Mouse (Mus musculus) cerebellum, adult 11 months (tissue): Measurements from ENCODE around the gene Gm49320.

Source experiments
- DNase-seq: peaks from one replicate; pipeline ENCODE4 v3.0.0; 2022

Gene Gm49320

DNA sequence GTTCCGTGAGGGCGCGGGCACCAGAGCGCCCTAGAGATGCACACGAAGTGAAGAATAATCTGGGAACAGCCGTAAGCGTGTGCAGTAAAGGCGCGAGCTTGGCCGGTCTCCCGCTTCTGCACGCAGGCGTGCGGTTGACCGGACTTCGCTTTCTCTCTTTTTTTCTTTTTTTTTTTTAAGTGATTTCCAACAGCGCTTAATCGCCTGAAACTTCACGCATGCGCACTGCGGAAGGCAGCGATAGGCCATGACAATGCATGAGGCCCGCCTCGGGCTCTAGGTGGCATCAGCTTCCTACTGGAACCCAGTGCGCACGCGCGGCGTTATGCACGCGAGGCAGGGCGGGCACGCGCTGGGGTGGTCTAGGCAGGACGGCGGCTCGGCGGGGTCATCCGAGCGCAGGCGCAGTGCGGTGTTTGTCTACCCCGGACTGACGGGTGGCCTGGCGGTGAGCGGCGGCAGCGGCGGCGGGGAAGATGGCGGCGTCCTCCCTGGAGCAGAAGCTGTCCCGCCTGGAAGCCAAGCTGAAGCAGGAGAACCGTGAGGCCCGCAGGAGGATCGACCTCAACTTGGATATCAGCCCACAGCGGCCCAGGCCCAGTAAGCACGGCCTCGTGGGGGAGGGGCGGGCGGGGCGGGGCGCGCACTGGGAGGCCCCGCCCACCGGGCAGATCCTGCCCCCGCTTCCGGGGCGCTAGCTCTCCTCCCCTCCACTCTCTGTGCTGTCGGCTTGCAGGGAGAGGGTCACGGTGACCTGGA lies at the start of gene Gm49320, which contains the start of gene Map2k7:
TSS of gene Gm49320 (plus strand) at position 432 of the 759 bp plus-strand sequence.
TSS of gene Map2k7 (plus strand) at position 307 of the 759 bp plus-strand sequence.
- DNase-seq = peak; percentile 100

DNA sequence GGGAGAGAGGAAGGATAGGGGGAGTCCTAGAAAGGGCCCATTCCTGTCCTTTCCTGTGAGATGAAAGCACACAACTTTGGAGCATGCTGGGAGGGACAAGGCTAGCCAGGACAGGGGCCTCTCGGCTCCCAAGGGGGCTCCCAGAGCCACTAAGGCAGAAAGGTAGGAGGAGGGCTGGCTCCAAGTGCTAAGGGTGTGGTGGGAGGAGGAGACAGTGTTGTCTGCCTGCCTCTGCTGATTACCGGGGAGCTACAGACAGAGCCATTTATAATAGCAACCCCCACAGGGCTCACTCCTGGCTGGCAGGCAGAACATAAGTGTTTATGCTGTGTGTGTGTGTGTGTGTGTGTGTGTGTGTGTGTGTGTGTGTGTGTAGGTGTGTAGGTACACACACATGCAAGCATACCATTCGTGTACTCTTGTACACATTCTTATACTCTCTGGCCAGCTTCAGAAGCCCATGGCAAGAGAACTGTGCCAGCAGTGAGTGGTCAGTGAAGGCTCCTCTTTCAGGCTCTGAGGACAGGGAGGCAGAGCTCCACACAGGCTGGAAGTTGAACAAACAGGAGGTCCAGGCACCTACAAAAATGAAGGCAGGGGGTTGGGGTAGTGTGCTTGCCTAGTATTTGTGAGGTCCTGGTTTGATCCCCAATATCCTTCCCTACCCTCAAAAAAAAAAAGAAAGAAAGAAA lies 49.5 kb upstream of the Gm49320 start:
- no peak for DNase-seq

DNA sequence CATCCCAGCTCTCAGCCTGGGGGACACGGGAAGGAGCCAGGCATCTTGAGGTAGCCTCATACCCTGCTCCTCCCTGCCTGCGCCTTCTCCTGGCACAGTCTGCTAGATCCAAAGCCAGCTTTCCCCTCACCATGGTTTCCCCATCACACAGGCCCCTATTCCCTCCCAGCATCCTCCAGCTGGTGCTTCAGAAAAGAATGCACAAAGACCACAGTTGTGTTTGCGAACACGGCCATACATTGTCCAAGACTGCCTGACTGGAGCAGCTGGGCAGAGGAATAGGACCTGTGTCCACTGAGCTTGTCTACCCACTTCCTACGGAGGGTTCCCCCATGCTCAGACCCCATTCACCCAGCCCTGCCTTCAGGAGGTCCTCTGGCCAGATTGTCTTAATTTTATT lies 46.4 kb upstream of the Gm49320 start:
- DNase-seq = peak; percentile 18

DNA sequence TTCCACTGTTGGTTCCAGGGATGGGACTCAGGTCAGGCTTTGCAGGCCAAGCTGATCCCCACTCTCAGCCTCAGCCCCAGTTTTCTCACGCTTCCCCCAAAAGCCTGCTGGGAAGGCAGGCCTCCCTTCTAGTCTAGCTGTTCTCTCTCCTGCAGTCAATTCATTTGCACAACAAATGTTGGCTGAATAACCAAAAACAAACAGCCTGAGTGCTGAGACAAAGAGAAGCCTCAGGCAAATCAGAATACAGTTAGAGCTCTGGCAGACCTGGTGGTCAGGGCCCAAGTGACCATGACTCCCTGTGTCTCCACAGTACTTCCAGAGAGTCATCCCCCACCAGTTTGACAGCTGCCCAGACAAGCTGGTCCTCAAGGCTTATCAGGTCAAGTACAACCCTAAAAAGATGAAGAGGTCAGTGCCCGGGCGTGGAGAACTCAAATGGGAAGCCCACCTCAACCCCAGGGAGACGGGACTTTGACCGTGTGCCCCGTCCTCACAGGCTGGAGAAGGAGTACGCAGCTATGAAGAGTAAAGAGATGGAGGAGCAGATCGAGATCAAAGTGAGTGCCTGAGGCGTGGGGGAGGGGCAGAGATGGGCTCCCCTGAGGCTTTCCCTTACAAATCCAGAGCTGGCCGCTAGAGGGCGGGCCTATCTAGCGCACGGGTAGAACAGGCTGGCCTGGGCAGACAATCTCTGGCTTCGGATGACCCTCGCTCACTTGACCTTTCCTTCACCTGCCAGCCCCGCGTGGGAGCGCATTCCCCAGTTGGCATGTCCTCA lies 45.7 kb upstream of the Gm49320 start:
- peak; percentile 86 for DNase-seq

DNA sequence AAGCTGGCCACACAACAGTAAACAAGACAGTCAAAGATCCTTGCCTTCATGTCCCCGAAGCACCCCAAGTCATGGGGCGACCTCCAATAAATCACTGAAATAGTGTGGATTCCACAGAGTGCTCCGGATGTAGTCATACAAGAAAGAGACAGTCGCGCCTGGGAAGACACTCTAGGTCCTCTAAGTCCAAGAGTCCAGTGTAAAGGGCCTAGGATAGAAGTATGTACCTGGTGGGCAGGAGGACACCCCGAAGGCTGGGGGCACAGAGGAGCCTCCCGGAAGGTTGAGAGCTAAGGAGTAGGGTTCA lies 45.1 kb upstream of the Gm49320 start:
- DNase-seq = no peak

DNA sequence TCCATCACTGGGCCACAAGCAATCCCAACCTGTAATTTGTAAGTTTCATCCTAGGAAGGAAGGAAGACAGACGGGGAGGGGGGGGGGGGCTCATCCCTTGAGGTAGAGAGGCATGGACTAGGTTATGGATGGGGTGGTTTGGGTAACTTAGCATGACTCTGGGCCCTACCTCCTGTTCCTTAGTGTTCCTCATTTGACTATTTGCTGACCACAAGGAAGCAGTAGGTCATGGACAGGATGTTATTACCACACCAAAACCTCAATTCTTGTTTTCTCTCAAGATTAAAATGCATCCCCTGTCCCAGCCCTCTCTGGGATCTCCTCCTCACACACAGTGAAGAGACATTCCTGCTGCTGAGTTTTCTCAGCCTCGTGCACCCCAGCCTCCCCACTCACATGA lies 37.3 kb upstream of the Gm49320 start:
- no peak for DNase-seq

DNA sequence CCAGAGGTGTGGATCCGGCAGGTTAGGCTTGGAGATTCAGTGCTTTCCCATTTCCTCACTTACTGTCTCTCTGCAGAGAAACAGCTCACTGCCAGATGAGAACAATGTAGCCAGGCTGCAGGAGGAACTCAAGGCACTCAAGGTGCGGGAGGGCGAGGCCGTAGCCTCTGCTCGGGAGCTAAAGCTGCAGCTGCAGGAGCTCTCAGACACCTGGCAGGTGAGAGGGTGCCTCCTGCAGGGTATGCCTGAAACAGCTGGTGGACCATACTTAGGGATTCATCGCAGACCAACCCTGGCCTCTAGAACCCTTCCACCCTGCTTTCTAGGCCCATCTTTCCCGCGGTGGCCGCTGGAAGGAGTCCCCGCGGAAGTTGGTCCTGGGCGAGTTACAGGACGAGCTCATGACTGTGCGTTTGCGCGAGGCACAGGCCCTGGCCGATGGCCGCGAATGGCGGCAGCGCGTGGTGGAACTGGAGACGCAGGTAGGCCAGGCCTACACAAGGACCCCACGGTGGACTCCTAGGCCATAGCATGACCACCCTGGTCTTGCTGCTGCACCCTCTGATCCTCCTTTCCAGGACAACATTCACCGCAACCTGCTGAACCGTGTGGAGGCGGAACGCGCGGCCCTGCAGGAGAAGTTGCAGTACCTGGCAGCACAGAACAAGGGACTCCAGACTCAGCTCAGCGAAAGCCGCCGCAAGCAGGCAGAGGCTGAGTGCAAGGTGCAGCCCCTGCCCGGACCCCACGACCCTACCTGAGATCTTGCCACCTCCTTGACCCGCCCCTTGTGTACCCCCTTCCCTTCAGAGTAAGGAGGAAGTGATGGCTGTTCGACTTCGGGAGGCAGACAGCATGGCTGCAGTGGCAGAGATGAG lies 33.2 kb upstream of the Gm49320 start:
- no peak for DNase-seq

DNA sequence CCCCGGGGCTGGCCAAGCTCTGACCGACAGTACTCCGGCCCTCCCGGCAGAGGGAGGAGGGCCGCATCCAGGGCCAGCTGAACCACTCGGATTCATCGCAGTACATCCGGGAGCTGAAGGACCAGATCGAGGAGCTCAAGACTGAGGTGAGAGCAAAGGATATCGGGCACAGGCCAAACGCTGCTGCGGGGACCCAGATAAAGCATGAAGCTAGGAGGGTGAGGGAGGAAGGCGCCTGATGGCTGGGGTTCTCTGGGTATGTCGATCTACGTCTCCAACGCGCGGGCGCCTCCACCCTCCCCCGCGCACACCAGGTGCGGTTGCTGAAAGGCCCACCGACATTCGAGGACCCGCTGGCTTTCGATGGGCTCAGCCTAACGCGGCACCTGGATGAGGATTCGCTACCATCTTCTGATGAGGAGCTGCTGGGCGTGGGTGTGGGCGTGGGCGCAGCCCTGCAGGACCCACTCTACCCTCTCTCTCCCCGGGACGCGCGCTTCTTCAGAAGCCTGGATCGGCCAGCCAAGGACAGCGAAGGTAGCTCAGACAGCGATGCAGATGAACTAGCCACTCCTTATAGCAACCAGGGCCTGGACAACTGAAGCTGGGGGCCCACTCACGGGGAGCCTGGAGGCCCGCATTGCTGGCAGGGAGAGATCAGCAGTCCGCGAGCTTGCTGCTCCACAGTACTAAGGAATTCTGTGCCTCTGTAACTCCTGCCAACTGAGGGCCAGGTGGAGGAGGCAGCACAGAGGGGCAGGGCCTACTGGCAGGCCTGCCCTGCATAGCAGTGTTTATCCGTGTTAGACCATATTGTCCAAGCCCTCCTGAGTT lies 32.3 kb upstream of the Gm49320 start:
- no peak for DNase-seq

DNA sequence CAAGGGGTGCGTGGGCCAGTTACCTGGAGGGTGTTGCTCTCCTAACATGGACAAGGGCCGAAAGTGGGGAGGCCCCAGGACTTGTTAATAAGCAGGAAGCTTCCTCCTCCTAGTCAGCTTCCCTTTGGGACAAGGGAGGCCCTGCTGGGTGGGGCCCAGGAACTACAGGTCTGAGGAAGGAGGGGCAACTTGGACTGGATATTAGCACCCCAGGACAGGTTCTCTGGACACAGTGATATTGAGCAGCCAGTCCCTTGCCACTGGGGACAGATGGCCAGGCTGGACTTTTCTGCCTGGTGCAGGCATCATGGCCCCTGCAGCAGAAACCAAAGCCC lies 31.7 kb upstream of the Gm49320 start:
- DNase-seq = no peak

DNA sequence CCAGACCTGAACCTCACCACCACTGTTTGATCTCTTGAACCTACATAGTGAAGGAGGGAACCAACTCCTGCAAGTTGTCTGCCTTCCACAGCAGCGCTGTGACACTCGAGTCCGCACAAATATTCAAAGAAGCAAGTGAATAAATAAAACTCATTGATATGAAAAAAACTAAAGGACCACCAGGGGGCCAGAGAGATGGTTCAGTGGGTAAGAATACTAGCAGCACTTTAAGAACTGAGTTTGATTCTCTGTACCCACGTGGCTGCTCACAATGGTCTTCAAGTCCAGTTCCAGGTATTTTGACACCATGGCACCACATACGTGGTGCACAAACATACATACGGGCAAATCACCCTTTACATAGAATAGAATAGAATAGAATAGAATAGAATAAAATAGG lies 27.6 kb upstream of the Gm49320 start:
- no peak for DNase-seq

DNA sequence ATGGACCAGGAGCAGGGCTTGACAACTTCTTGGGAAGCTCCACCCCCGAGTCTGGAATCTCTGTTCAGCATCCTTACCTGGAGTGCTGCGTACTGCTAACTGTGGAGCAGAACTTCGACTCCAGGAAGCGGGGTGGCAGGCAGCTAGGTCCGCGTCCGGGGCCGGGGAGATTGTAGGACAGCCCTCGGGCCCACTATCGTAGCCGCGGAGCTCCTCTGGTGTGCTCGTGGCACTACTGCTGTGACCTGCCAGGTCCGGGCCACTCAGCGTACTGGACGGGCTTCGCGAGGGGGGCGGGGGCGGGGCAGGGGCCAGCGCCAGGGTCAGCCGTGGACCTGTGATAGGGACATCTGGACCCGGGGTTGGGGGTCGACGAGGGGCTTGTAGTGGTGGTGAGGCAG lies 25.9 kb upstream of the Gm49320 start:
- DNase-seq = no peak

DNA sequence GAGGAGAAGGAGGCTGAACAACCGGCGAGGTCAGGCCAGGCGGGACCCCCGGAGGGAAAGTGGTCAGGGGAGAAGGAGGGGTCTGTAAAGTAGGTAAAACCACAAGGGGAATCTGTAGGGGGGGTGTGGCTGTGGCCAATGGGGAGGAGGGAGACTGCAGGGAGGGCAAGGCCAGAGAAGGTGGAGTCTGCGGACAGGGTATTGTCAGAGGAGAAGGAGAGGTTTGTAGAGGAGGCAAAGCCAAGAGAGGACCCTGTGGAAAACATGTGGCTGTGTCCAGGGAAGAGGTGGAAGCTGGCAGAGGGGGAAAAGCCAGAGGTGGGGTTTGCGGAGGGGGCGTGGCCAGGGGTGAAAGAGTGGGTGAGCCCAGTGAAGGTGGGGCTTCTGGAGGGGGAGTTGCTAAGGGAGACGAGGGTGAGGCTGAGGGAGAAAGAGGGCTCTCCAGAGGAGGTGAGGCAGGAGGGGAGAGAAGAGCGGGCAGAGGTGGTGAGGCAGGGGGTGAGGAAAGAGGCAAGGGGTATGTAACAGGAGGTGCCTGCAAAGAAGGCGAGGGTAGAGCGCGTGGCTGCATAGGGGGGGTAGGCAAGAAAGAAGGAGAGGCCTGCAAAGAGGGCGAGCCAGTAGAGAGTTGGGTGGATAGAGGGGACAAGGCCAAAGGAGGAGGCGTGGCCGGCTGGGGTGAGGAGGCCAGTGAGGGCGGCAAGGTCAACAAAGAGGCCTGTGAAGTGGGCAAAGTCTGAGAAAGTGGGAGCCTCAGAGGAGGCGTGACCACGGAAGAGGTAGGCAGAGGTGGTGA lies 25.3 kb upstream of the Gm49320 start:
- DNase-seq = no peak

DNA sequence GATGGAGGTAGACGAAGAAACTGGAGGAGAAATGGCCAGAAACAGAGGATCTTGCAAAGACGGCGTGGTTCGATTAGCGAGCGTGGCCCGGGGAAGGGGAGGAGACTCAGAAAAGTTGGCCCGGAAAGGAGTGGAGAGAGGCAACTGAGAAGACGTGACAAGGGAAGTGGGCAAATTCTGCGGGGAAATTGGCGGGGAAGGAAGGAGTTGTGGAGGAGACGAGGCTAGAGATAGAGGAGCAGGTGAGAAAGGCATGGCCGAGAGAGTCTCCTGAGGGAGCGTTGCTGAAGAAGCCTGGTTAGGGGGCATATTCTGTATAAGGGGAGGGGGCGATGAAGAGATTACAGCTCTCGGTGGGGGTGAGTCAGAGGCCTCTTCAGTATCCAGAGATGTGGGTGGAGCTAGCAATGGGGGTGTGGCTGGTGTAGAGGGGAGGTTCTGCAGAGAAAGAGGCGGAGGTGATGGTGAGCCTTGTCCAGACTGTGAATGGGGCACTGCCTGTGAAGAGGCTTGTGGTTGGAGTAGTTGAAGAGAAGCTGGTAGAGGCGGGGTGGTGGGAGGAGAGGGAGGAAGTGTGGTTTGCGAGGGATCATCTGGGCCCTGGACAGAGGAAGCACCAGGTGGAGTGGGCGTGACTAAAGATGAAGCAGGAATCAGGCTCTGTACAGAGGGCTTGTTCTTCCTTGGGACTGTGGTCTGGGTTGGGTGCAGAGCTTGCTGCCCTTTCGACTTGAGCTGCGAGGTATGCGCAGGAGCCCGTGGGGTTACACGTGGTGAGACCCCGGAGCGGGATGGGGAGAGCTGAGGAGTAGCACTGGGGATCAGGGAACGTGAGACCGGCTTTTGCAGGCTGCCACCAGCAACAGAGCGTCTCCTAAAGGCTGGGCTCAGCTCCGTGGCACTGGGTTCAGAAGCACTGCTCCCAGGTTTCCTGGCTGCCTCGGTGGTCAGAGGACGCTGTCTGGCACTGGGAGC lies 24.4 kb upstream of the Gm49320 start:
- no peak for DNase-seq

DNA sequence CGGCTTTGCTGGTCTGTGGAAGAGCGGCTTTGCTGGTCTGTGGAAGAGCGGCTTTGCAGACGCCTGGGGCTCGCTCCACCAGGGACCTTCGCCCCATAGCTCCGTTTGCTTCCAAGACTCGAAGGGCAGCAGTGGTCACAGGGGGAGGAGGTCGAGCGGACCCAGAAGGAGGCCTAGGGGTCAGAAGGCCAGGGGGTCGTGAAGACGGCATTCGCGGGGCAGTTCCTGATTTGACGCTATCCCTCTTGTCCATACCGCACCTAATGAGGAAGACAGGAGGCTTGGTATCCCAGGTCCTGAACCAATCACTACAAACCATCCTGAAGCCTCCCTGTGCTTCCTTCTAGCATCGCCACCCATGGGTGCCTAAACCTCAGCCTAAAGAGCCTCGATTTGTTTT lies 22.4 kb upstream of the Gm49320 start:
- DNase-seq = no peak

DNA sequence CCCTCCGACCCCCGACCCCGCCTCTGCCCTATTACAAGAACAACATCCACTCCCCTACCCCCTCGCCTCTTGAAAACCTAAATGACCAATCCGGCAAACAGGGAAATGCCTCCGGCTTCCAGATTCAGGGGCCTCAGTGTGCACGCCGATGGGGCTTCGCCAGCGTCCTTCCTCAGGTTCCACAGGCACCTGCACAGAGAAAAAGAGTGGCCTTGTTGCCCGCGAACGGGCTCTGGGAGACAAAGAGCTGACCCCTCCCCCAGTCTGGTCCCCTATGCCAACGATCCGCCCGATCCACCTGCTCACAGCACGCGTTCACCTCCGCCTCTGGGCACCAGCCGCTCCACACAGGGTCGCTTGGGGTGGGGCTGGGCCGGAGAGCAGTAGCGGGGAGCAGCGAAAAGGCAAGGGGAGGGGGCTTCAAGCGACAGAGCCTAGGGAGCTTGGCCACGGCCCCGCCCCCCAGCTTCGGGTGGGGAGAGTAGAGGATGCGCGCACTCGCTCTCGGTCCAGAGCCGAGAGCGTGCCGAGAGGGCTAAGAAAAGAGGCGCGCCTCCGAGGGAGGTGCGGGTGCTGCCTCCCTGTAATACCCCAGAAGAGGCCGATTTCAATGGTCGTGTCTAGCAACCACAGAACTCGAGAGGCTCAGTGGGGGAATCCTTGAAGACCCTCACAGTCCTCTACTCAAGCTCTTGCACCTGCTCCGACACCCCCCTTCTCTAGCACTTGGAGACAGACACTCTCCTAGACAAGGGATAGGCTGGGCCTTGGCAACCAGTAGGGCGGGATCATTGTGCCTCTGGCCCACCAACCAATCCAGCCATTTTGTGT lies 21.7 kb upstream of the Gm49320 start, which contains the start of gene Prr36:
TSS of gene Prr36 (minus strand) at position 669 of the 831 bp plus-strand sequence.
- DNase-seq = peak; percentile 66

DNA sequence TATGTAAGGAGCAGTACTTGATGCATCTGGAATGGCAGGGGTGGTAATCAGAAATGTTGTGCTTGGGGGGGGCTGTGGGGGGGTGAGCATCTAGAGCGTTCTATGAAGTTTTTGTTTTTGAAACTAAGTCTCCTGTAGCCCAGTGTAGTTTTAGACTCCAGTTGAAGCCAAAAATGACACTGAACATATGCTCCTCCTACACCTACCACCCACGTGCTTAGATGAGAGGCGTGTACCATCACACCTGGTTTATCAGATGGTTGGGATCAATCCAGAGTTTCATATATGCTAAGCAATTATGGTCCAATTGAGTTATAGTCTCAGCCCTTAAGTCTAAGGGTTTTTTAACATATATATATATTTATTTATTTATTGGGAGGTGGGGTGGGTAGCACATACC lies 19.0 kb upstream of the Gm49320 start:
- DNase-seq = no peak

DNA sequence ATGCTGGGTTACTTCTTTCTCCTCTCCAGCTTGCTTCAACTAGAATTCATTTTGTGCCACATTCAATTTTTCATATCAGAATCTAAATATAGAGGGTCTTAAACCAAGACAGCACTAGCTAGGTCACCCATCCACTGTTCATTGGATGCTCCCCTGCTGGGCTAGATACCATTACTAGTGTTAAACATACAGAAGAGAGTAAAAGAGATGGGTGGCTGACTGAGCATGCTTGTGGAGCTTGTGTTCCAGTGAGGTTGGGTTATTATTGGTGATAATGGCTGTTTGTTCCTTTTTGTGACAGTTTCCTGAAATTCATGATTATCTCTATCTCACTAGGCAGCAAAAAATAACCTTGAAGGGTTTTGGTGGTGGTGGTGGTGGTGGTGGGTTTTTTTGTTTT lies 16.6 kb upstream of the Gm49320 start:
- no peak for DNase-seq

DNA sequence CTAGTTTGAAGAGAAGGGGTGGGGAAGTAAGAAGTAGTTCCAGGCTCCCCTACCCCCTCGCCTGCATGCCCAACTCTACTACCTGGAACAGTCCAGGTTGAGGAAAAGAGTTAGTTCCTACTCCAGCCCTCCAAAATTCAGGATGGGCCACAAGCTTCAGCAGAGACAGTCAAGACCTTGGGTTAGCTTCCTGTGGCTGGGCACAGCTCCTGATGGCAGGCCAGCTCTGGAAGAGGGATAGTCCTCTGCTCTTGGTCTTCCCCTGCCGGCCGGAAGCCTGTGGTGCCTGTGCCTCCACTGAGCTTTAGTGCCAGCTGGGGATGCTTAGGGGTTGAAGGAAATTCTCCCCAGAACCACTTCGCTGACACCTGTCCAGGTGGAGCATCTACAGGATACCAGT lies 12.3 kb upstream of the Gm49320 start:
- DNase-seq = no peak
